Mouse (Mus musculus) erythroblast, embryonic 14.5 days (primary cell): ENCODE measurements around the gene Kif2c.

ENCODE experiments used
- GATA1 ChIP-seq: IDR thresholded peaks from 2 replicates; pipeline ENCODE4 v1.6.1; 2012; ENCODE audit warnings: low read length, inconsistent platforms, mixed read lengths
- TAL1 ChIP-seq: IDR thresholded peaks from 3 replicates; pipeline ENCODE4 v1.6.1; 2012; ENCODE audit warnings: low read length, inconsistent platforms, mixed read lengths

GRCm38 (mm10) chr4:117156372-117156771 is 26.1 kb downstream of the Kif2c start:
- no peak for TF ChIP-seq TAL1
- TF ChIP-seq GATA1: no peak
